In genomic region chr14:57424212-57424561, GRCm38 (mm10) we compare ENCODE assay signal across 8 mouse cellular contexts. TPM values are rescaled to one million over a fixed set of nuclear protein-coding genes. Genes with fewer than 3 reads are reported as not detected.
DNase-seq lines count a peak whose midpoint lies in the region; ATAC-seq and TF ChIP-seq lines count a peak whose summit lies in the region.

No protein-coding gene starts in this region.

- TF ChIP-seq EP300 in ES-Bruce4 (IDR thresholded peaks at IDR 0.05; ENCODE audit: insufficient read depth, low read depth, low read length): no peak

- H3K4me2 ChIP-seq in heart, embryonic 11.5 days: peak overlapping the region; percentile 73

- DNase-seq in heart, adult 18-20 months: no peak
- no peak for DNase-seq in thymus, postnatal 0 days (ENCODE audit: low spot score)
- DNase-seq in adrenal gland, postnatal 10 days: no peak
- no peak for DNase-seq in thymus, adult 18-20 months

- no peaks in the 10 kb centered on the region for H3K27me3 ChIP-seq in heart, embryonic 11.5 days (ENCODE audit: control insufficient read depth, insufficient read depth, low read length)
- H3K27me3 ChIP-seq in ES-Bruce4 (ENCODE audit: control insufficient read depth, insufficient read depth, low read length, poor library complexity, severe bottlenecking): no peaks in the 10 kb centered on the region

- under 1% methylated on average over 23 of the region's 24 CpGs for WGBS in heart, embryonic 11.5 days (ENCODE audit: insufficient replicate concordance)

- ATAC-seq in heart, embryonic 11.5 days (replicated peaks; ENCODE audit: insufficient number of reproducible peaks, low FRiP score, low TSS enrichment): peak; percentile 71
- peak; percentile 74; the same call in 1 of the 2 replicates for ATAC-seq in granulocyte monocyte progenitor cell, adult 5-6 weeks (replicated peaks; ENCODE audit: poor library complexity, severe bottlenecking)
- peak; percentile 58 for ATAC-seq in megakaryocyte progenitor cell, adult 5-6 weeks (replicated peaks; ENCODE audit: poor library complexity)

- no peaks in the 10 kb centered on the region for H3K36me3 ChIP-seq in heart, embryonic 11.5 days (ENCODE audit: control insufficient read depth, insufficient read depth, low read length)
- H3K36me3 ChIP-seq in ES-Bruce4 (ENCODE audit: control insufficient read depth, insufficient read depth, low read length, poor library complexity, severe bottlenecking): no peaks in the 10 kb centered on the region

- no peak for TF ChIP-seq POLR2A in ES-Bruce4 (IDR thresholded peaks at IDR 0.05; ENCODE audit: insufficient read depth, low read length)

- peak overlapping the region; percentile 87 for H3K4me3 ChIP-seq in heart, embryonic 11.5 days (ENCODE audit: low read depth, low read length)
- H3K4me3 ChIP-seq in ES-Bruce4 (ENCODE audit: low read depth, low read length): peak overlapping the region; percentile 78

- H3K9ac ChIP-seq in heart, embryonic 11.5 days (ENCODE audit: low read depth, low read length): peak overlapping the region; percentile 80
- H3K9ac ChIP-seq in ES-Bruce4 (ENCODE audit: low read depth, poor library complexity, severe bottlenecking): peak overlapping the region; percentile 63

- no peak for TF ChIP-seq CTCF in ES-Bruce4 (IDR thresholded peaks at IDR 0.05; ENCODE audit: low read depth, low read length)

- peaks cover 2% of the 10 kb centered on the region; the same call in 1 of the 2 replicates for H3K4me1 ChIP-seq in heart, embryonic 11.5 days (ENCODE audit: control insufficient read depth, insufficient read depth, low read length)
- H3K4me1 ChIP-seq in ES-Bruce4 (ENCODE audit: control insufficient read depth, insufficient read depth, low read length): no peaks in the 10 kb centered on the region

- no peaks in the 10 kb centered on the region for H3K9me3 ChIP-seq in heart, embryonic 11.5 days (replicated peaks; ENCODE audit: control insufficient read depth, low read length)
- H3K9me3 ChIP-seq in ES-Bruce4 (replicated peaks; ENCODE audit: control insufficient read depth, insufficient read depth, low read length, poor library complexity, severe bottlenecking): no peaks in the 10 kb centered on the region

- peak overlapping the region; percentile 29; the same call in 1 of the 2 replicates for H3K27ac ChIP-seq in heart, embryonic 11.5 days (ENCODE audit: low read depth, low read length)
- no peak overlapping the region for H3K27ac ChIP-seq in ES-Bruce4 (ENCODE audit: insufficient read depth, low read length)

RNA-seq across cellular contexts. Expression of gene Ift88, which starts 0.3 kb away (rescaled TPM):
- 4.8 and 8.6 TPM in 2 replicates for polyA plus RNA-seq in heart, embryonic 11.5 days (2014; fragmentation: Nextera tagmentation; extraction: Ambion mirVana)
- 1 to 10 TPM; 3.9 to 5.2 TPM for total RNA-seq in heart, adult 18-20 months (2021)
- polyA plus RNA-seq in ES-Bruce4 (2011; ENCODE audit: insufficient read depth, insufficient read length, low read depth, missing spikeins): 14.2 and 17.4 TPM in 2 replicates
- 6.5 and 8.6 TPM in 2 replicates for total RNA-seq in granulocyte monocyte progenitor cell, adult 5-6 weeks (2014; fragmentation: Nextera tagmentation)
- total RNA-seq in granulocyte monocyte progenitor cell, adult 5-6 weeks (2017): 10.3 and 11.5 TPM in 2 replicates
- 6.9 and 8.6 TPM in 2 replicates for total RNA-seq in megakaryocyte progenitor cell, adult 5-6 weeks (2015)
- 6.6 and 15.0 TPM in 2 replicates for total RNA-seq in megakaryocyte progenitor cell, adult 5-6 weeks (2017)
- 9.9 and 11.0 TPM in 2 replicates for polyA plus RNA-seq in thymus, postnatal 0 days (2015; fragmentation: Nextera tagmentation; extraction: Ambion mirVana)
- total RNA-seq in adrenal gland, postnatal 10 days (2021): 1 to 10 TPM; 7.2 to 8.9 TPM

RNA-seq across cellular contexts. Expression of gene Cryl1, which starts 25.9 kb away (rescaled TPM):
- polyA plus RNA-seq in heart, embryonic 11.5 days (2014; fragmentation: Nextera tagmentation; extraction: Ambion mirVana): 11.0 and 11.9 TPM in 2 replicates
- 1 to 10 TPM; 5.1 to 8.3 TPM for total RNA-seq in heart, adult 18-20 months (2021)
- polyA plus RNA-seq in ES-Bruce4 (2011; ENCODE audit: insufficient read depth, insufficient read length, low read depth, missing spikeins): 7.2 and 10.5 TPM in 2 replicates
- total RNA-seq in granulocyte monocyte progenitor cell, adult 5-6 weeks (2014; fragmentation: Nextera tagmentation): 15.3 and 28.5 TPM in 2 replicates
- total RNA-seq in granulocyte monocyte progenitor cell, adult 5-6 weeks (2017): 10.4 and 26.5 TPM in 2 replicates
- 21.8 and 22.8 TPM in 2 replicates for total RNA-seq in megakaryocyte progenitor cell, adult 5-6 weeks (2015)
- total RNA-seq in megakaryocyte progenitor cell, adult 5-6 weeks (2017): 18.2 and 23.0 TPM in 2 replicates
- 43.2 and 43.8 TPM in 2 replicates for polyA plus RNA-seq in thymus, postnatal 0 days (2015; fragmentation: Nextera tagmentation; extraction: Ambion mirVana)
- total RNA-seq in adrenal gland, postnatal 10 days (2021): 10 to 100 TPM; 18.7 to 19.6 TPM
